Mouse (Mus musculus) liver, embryonic 16.5 days (tissue): ENCODE data around the gene BC028528. TPM values are rescaled to one million over a fixed set of nuclear protein-coding genes. Genes with fewer than 3 reads are reported as not detected.
A peak's percentile ranks its signal among the peaks of the same experiment; 100 is the strongest.

ENCODE experiments used
- ATAC-seq: fragments of 200-750 bp; cut with Nextera tagmentation; 2 replicates; pipeline ENCODE4 v1.8.0; 2017; ENCODE audit warnings: low read depth, mild to moderate bottlenecking, moderate number of reproducible peaks, moderate library complexity
- H3K27ac ChIP-seq: fragments of 300-500 bp; sonication (generic); 2 replicates; pipeline ENCODE4 v1.5.1; 2014; ENCODE audit warnings: mild to moderate bottlenecking, low read length
- H3K27me3 ChIP-seq: fragments of 300-500 bp; sonication (generic); 2 replicates; pipeline ENCODE4 v1.6.1; 2014; ENCODE audit warnings: low read depth, low read length, mixed read lengths; ENCODE audit not compliant: control insufficient read depth, insufficient read depth
- H3K36me3 ChIP-seq: fragments of 300-500 bp; sonication (generic); 2 replicates; pipeline ENCODE4 v1.6.1; 2014; ENCODE audit warnings: mild to moderate bottlenecking; ENCODE audit not compliant: control insufficient read depth, insufficient read depth
- H3K4me1 ChIP-seq: fragments of 300-500 bp; sonication (generic); 2 replicates; pipeline ENCODE4 v1.6.1; 2014; ENCODE audit warnings: low read depth, low read length, mixed read lengths; ENCODE audit not compliant: control insufficient read depth
- H3K4me2 ChIP-seq: fragments of 300-500 bp; sonication (generic); 2 replicates; pipeline ENCODE4 v1.6.1; 2014; ENCODE audit warnings: low read depth, low read length, mixed read lengths
- H3K4me3 ChIP-seq: fragments of 300-500 bp; sonication (generic); 2 replicates; pipeline ENCODE4 v1.5.1; 2014; ENCODE audit warnings: low read depth, mild to moderate bottlenecking, low read length
- H3K9ac ChIP-seq: fragments of 300-500 bp; sonication (generic); 2 replicates; pipeline ENCODE4 v1.6.1; 2014; ENCODE audit warnings: low read depth, low read length
- H3K9me3 ChIP-seq: fragments of 300-500 bp; sonication (generic); replicated peaks from 2 replicates; pipeline ENCODE4 v1.6.1; 2016; ENCODE audit warnings: low read length; ENCODE audit not compliant: control insufficient read depth
- WGBS: fragments of 180-500 bp; shearing (Covaris S2); extraction: QIAGEN DNeasy Blood & Tissue Kit; methylation state at CpG from one replicate; pipeline ENCODE4 v1.1.7; 2014; ENCODE audit not compliant: insufficient replicate concordance; 5-methylcytosine and 5-hydroxymethylcytosine counted together
- polyA plus RNA-seq: library from polyadenylated mRNA; unstranded; fragments of >200 nt; fragmentation: Nextera tagmentation; extraction: Ambion mirVana; gene quantifications from 2 replicates; pipeline ENCODE4 v1.2.1, GENCODE M21; 2015

BC028528 gene
- polyA plus RNA-seq, 1 experiment from 2014 or later = 6.8 TPM

- H3K4me3 ChIP-seq = no peak overlapping the region
- H3K27ac ChIP-seq = no peak overlapping the region
- 26% methylated on average over 4 of the region's 4 CpGs for WGBS
Observed at GRCm38 (mm10) chr3:95914706-95915105, 22.9 kb upstream of the BC028528 start.

GRCm38 (mm10) chr3:95907613-95908012 is 15.8 kb upstream of the BC028528 start:
- 45% methylated on average over 4 of the region's 4 CpGs for WGBS

More at GRCm38 (mm10) chr3:95914706-95915105, 22.9 kb upstream of the BC028528 start:
- Histone ChIP-seq H3K9ac (no peak overlapping the region), H3K36me3 (no peaks in the 10 kb centered on the region), H3K9me3 (no peaks in the 10 kb centered on the region), H3K27me3 (no peaks in the 10 kb centered on the region), H3K4me2 (no peak overlapping the region), H3K4me1 (no peaks in the 10 kb centered on the region; the same call in 1 of the 2 replicates)
- ATAC-seq = no peak

GRCm38 (mm10) chr3:95906860-95907259 is 15.1 kb upstream of the BC028528 start:
- WGBS = 0% methylated on average over 12 of the region's 12 CpGs
- Histone ChIP-seq H3K36me3 (no peaks in the 10 kb centered on the region), H3K9me3 (no peaks in the 10 kb centered on the region), H3K9ac (no peak overlapping the region), H3K27me3 (peaks cover 54% of the 10 kb centered on the region), H3K4me2 (peak overlapping the region; percentile 52), H3K27ac (no peak overlapping the region), H3K4me3 (peak overlapping the region; percentile 22), H3K4me1 (peaks cover 7% of the 10 kb centered on the region)
- ATAC-seq = no peak

More at GRCm38 (mm10) chr3:95907613-95908012, 15.8 kb upstream of the BC028528 start:
- no peak for ATAC-seq
- Histone ChIP-seq H3K27ac (no peak overlapping the region), H3K36me3 (no peaks in the 10 kb centered on the region), H3K4me3 (no peak overlapping the region), H3K9ac (no peak overlapping the region), H3K27me3 (peaks cover 47% of the 10 kb centered on the region), H3K9me3 (no peaks in the 10 kb centered on the region), H3K4me2 (no peak overlapping the region), H3K4me1 (peaks cover 7% of the 10 kb centered on the region)

GRCm38 (mm10) chr3:95905940-95906492 is 14.2 kb upstream of the BC028528 start:
- H3K27ac ChIP-seq = no peak overlapping the region; the same call in 1 of the 2 replicates
- 2% methylated on average over 12 of the region's 12 CpGs for WGBS
- H3K4me2 ChIP-seq = peak overlapping the region; percentile 52
- no peaks in the 10 kb centered on the region for H3K9me3 ChIP-seq
- peaks cover 7% of the 10 kb centered on the region for H3K4me1 ChIP-seq
- peak overlapping the region; percentile 36; the same call in 1 of the 2 replicates for H3K4me3 ChIP-seq
- H3K27me3 ChIP-seq = peaks cover 58% of the 10 kb centered on the region
- no peak for ATAC-seq
- no peaks in the 10 kb centered on the region for H3K36me3 ChIP-seq
- no peak overlapping the region for H3K9ac ChIP-seq

- Histone ChIP-seq H3K4me1 (peaks cover 7% of the 10 kb centered on the region), H3K4me2 (peak overlapping the region; percentile 52), H3K36me3 (no peaks in the 10 kb centered on the region), H3K27me3 (peaks cover 58% of the 10 kb centered on the region), H3K9ac (0 out of 2 replicates have a peak overlapping the region, but pooled peaks have one; percentile 18), H3K9me3 (no peaks in the 10 kb centered on the region), H3K27ac (peak overlapping the region; percentile 81), H3K4me3 (peak overlapping the region; percentile 36)
- peak; percentile 70 for ATAC-seq
- WGBS = under 1% methylated on average over 18 of the region's 18 CpGs
Observed at GRCm38 (mm10) chr3:95905146-95905939, 13.5 kb upstream of the BC028528 start.

- H3K9me3 ChIP-seq = no peaks in the 10 kb centered on the region
- WGBS = 2% methylated on average over 15 of the region's 15 CpGs
- H3K36me3 ChIP-seq = no peaks in the 10 kb centered on the region
- peaks cover 58% of the 10 kb centered on the region for H3K27me3 ChIP-seq
- peak within 1 kb of the TSS; percentile 27; the same call in 1 of the 2 replicates for H3K9ac ChIP-seq
- peak; percentile 30; the same call in 1 of the 2 replicates for ATAC-seq
- peak within 1 kb of the TSS; percentile 52 for H3K4me2 ChIP-seq
- H3K27ac ChIP-seq = peak within 1 kb of the TSS; percentile 81
- peaks cover 7% of the 10 kb centered on the region for H3K4me1 ChIP-seq
- peak within 1 kb of the TSS; percentile 36 for H3K4me3 ChIP-seq
Observed at GRCm38 (mm10) chr3:95904568-95904967, 12.8 kb upstream of the BC028528 start, which contains the start of gene Car14. Gene Car14, minus strand, starts transcription at chr3:95904691.

GRCm38 (mm10) chr3:95903753-95904502 is 12.1 kb upstream of the BC028528 start:
- peak; percentile 78 for ATAC-seq
- Histone ChIP-seq H3K27ac (peak overlapping the region; percentile 81), H3K9me3 (no peaks in the 10 kb centered on the region), H3K27me3 (peaks cover 58% of the 10 kb centered on the region), H3K36me3 (no peaks in the 10 kb centered on the region), H3K9ac (peak overlapping the region; percentile 27; the same call in 1 of the 2 replicates), H3K4me3 (peak overlapping the region; percentile 14), H3K4me2 (peak overlapping the region; percentile 52), H3K4me1 (peaks cover 7% of the 10 kb centered on the region)
- WGBS = 12% methylated on average over 15 of the region's 15 CpGs

GRCm38 (mm10) chr3:95902643-95903042 is 10.8 kb upstream of the BC028528 start:
- Histone ChIP-seq H3K9me3 (no peaks in the 10 kb centered on the region), H3K36me3 (no peaks in the 10 kb centered on the region), H3K4me1 (peaks cover 7% of the 10 kb centered on the region), H3K9ac (no peak overlapping the region), H3K27ac (no peak overlapping the region), H3K4me3 (no peak overlapping the region), H3K4me2 (no peak overlapping the region), H3K27me3 (peaks cover 58% of the 10 kb centered on the region)
- ATAC-seq = no peak
- WGBS = 30% methylated on average over 6 of the region's 6 CpGs
